Mouse (Mus musculus) ovary, postnatal 36 days (tissue): ENCODE measurements around the gene Nme7.
A peak's percentile ranks its signal among the peaks of the same experiment; 100 is the strongest.

Source experiments
- DNase-seq: peaks from one replicate; pipeline ENCODE4 v3.0.0; 2022; ENCODE audit warnings: low spot score, mixed read lengths

Nme7 gene

GRCm38 (mm10) chr1:164436749-164437148 is 132.8 kb downstream of the Nme7 start:
- DNase-seq, result no peak

GRCm38 (mm10) chr1:164440230-164440629 is 136.3 kb downstream of the Nme7 start:
- no peak for DNase-seq

- DNase-seq, result no peak
Measured at GRCm38 (mm10) chr1:164440708-164441407, 136.9 kb downstream of the Nme7 start.

- no peak for DNase-seq
Measured at GRCm38 (mm10) chr1:164441408-164441974, 137.6 kb downstream of the Nme7 start.

- no peak for DNase-seq
Measured at GRCm38 (mm10) chr1:164445620-164446162, 141.8 kb downstream of the Nme7 start.

GRCm38 (mm10) chr1:164446535-164446934 is 142.6 kb downstream of the Nme7 start:
- no peak for DNase-seq

GRCm38 (mm10) chr1:164447521-164447920 is 143.6 kb downstream of the Nme7 start:
- no peak for DNase-seq

- no peak for DNase-seq
Measured at GRCm38 (mm10) chr1:164449626-164450025, 145.7 kb downstream of the Nme7 start.

GRCm38 (mm10) chr1:164450231-164450630 is 146.3 kb downstream of the Nme7 start:
- no peak for DNase-seq

GRCm38 (mm10) chr1:164450644-164451043 is 146.7 kb downstream of the Nme7 start:
- no peak for DNase-seq

- DNase-seq, result no peak
Measured at GRCm38 (mm10) chr1:164451346-164451745, 147.4 kb downstream of the Nme7 start.

GRCm38 (mm10) chr1:164452580-164452979 is 148.7 kb downstream of the Nme7 start:
- DNase-seq, result no peak

GRCm38 (mm10) chr1:164453146-164453545 is 149.2 kb downstream of the Nme7 start:
- DNase-seq, result no peak

- no peak for DNase-seq
Measured at GRCm38 (mm10) chr1:164453739-164454138, 149.8 kb downstream of the Nme7 start.

GRCm38 (mm10) chr1:164454747-164455400 is 151.0 kb downstream of the Nme7 start:
- no peak for DNase-seq

GRCm38 (mm10) chr1:164455614-164456013 is 151.7 kb downstream of the Nme7 start:
- DNase-seq, result no peak

GRCm38 (mm10) chr1:164456065-164456464 is 152.1 kb downstream of the Nme7 start:
- DNase-seq, result no peak

- DNase-seq, result no peak
Measured at GRCm38 (mm10) chr1:164456731-164457130, 152.8 kb downstream of the Nme7 start.

- DNase-seq, result peak; percentile 75
Measured at GRCm38 (mm10) chr1:164457531-164458244, 153.8 kb downstream of the Nme7 start.

- DNase-seq, result peak; percentile 88
Measured at GRCm38 (mm10) chr1:164458245-164458613, 154.3 kb downstream of the Nme7 start, which contains the start of gene Atp1b1. TSS of gene Atp1b1 (minus strand) at chr1:164458355.

- DNase-seq, result peak; percentile 50
Measured at GRCm38 (mm10) chr1:164458621-164459051, 154.7 kb downstream of the Nme7 start.
